Mouse (Mus musculus): ENCODE data around the gene Atp6v1e1. TPM values are rescaled to one million over a fixed set of nuclear protein-coding genes. Genes with fewer than 3 reads are reported as not detected.
"Not testable (repeated sequence)": the region's sequence is repeated elsewhere in the genome, so short reads cannot be mapped to it uniquely, and the experiment has no call there.

The Atp6v1e1 gene
- polyA plus RNA-seq, 1 experiment from 2014 or later: 158 TPM

DNA sequence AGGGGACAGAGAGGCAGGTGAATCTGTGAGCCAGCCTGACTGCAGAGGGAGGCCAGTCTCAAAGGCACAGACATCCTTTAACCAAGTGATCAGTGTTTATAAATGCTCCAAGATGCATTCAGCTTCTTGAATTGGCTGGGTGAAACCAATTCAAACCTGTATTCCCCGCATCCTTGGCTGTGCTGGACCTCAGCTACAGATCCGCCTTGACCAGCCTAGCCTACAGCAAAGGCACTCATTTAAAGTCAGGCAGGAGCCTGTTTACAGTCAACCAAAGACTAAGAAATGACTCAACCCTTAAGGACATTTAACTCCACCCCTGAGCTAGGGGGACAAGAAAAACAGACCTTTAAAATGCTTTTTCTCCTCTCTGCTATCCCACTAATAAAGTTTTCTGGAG, 3.3 kb downstream of the Atp6v1e1 start:
- peaks cover 44% of the 10 kb centered on the region for H3K4me1 ChIP-seq (replicated peaks)
- peaks cover 10% of the 10 kb centered on the region; the same call in 1 of the 2 replicates for H3K9me3 ChIP-seq (replicated peaks)
- H3K4me3 ChIP-seq (replicated peaks): peak overlapping the region; percentile 99; the same call in 1 of the 2 replicates
- H3K27ac ChIP-seq: peak overlapping the region; percentile 98
- ATAC-seq (ENCODE audit: low read depth) (no peak), DNase-seq (no peak)
- H3K36me3 ChIP-seq: peaks cover 34% of the 10 kb centered on the region
- 92% methylated on average over 2 of the region's 2 CpGs for WGBS (ENCODE audit: insufficient replicate concordance)
- H3K4me2 ChIP-seq: peak overlapping the region; percentile 85
- no peaks in the 10 kb centered on the region for H3K27me3 ChIP-seq
- H3K9ac ChIP-seq: peak overlapping the region; percentile 96; the same call in 1 of the 2 replicates

DNA sequence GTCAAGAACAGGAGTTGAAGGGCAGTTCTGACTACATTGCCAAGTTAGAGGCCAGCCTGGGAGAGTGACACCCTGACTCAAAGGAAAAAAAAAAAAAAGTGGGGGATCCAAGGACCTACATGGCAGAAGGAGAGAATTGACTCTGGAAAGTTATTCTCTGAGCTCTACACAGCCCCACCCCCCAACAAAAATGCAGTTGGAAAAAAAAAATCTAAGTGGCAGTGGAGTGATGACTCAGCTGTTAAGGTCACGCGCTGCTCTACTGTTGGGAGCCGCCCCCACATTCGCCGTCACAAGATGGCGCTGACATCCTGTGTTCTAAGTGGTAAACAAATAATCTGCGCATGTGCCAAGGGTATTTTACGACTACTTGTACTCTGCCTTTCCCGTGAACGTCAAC, 10.6 kb downstream of the Atp6v1e1 start:
- not testable (repeated sequence) for H3K4me1 ChIP-seq (replicated peaks); H3K4me2 ChIP-seq; H3K27ac ChIP-seq; H3K27me3 ChIP-seq; H3K4me3 ChIP-seq (replicated peaks); H3K9me3 ChIP-seq (replicated peaks); DNase-seq; H3K9ac ChIP-seq; ATAC-seq (ENCODE audit: low read depth)
- H3K36me3 ChIP-seq: peaks cover 56% of the 10 kb centered on the region
- WGBS (ENCODE audit: insufficient replicate concordance): 93% methylated on average over 9 of the region's 10 CpGs

DNA sequence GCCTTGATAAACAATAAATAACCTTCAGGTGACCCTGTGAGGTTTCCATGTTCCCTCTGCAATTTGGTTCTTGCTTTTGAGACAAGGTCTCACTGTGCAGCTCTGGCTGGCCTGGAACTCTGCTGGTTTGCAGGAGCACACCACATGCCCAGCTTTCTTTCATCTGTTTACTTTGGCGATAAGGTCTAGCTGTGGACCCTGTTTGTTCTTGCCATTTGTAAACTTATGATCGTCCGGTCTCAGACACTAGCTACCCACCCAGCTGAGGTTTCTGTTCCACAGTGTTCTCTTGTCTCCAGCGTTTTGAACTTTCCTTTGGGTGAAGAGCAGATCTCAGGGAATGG, 14.9 kb downstream of the Atp6v1e1 start:
- Histone ChIP-seq H3K9me3 (replicated peaks) (no peaks in the 10 kb centered on the region), H3K27me3 (no peaks in the 10 kb centered on the region), H3K4me3 (replicated peaks) (no peak overlapping the region), H3K4me1 (replicated peaks) (peaks cover 9% of the 10 kb centered on the region; the same call in 1 of the 2 replicates), H3K9ac (no peak overlapping the region), H3K4me2 (no peak overlapping the region), H3K27ac (peak overlapping the region; percentile 70), H3K36me3 (peaks cover 97% of the 10 kb centered on the region)
- DNase-seq: no peak
- 89% methylated on average over 4 of the region's 4 CpGs for WGBS (ENCODE audit: insufficient replicate concordance)
- ATAC-seq (ENCODE audit: low read depth): peak; percentile 52

DNA sequence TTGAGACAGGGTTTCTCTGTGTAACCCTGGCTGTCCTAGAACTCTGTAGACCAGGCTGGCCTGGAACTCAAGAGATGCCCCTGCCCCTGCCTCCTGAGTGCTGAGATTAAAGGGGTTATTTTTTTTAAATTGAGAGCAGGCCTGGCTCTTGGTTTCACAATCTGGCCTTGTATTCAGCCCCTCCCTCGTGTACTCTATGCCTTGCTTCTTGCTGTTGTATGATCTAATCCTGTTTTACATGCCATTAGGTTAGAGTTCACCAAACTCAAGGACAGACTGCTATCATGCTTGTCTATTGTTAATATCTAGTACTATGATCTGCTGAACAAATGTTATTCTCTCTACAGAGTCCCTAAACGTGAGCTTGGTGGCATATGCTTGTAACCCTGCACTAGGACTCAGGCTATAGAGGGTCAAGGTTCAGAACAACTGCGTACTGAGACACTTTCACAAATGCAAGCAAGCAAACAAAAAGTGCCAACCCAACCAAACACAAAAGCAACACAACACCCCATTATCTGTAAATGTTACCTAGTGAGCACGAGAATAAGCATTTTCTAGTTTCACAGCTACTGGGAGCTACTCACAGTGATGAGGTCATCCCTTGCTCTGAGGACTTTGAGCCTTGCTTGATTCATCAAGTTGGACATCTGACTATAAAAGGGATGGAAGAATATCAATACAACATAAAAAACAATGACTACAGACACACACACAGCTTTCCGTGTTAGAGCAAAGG, 15.4 kb downstream of the Atp6v1e1 start:
- Histone ChIP-seq H3K27me3 (no peaks in the 10 kb centered on the region), H3K9ac (no peak overlapping the region), H3K4me1 (replicated peaks) (peaks cover 9% of the 10 kb centered on the region; the same call in 1 of the 2 replicates), H3K27ac (peak overlapping the region; percentile 70), H3K9me3 (replicated peaks) (no peaks in the 10 kb centered on the region), H3K36me3 (peaks cover 98% of the 10 kb centered on the region), H3K4me3 (replicated peaks) (no peak overlapping the region), H3K4me2 (no peak overlapping the region)
- no peak for DNase-seq
- WGBS (ENCODE audit: insufficient replicate concordance): 66% methylated on average over 5 of the region's 5 CpGs
- ATAC-seq (ENCODE audit: low read depth): no peak

DNA sequence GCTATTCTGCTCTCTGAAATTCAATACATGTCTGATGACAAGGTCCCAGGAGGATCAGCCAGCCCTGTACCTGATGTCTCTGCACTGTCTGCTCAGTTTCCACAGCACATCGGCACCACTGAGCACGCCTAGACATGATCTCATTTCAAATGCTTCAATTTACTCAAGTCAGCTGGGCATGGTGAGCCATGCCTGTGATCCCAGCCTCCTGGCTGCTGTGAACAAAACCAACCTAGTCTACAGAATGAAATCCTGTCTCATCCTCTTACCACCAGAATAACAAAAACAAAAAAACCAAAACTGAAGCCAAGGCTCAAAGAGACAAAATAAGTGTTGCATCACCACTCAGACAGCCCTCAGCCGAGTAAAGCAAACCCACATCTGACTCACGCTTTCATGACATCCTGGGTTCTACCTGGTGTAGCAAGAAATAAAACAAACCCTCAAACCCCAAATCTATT, 23.0 kb downstream of the Atp6v1e1 start:
- Histone ChIP-seq H3K4me1 (replicated peaks) (peaks cover 13% of the 10 kb centered on the region), H3K4me2 (no peak overlapping the region), H3K9me3 (replicated peaks) (no peaks in the 10 kb centered on the region), H3K9ac (no peak overlapping the region), H3K4me3 (replicated peaks) (no peak overlapping the region), H3K36me3 (peaks cover 100% of the 10 kb centered on the region), H3K27ac (no peak overlapping the region), H3K27me3 (no peaks in the 10 kb centered on the region)
- DNase-seq: no peak
- 87% methylated on average over 4 of the region's 4 CpGs for WGBS (ENCODE audit: insufficient replicate concordance)
- no peak for ATAC-seq (ENCODE audit: low read depth)

DNA sequence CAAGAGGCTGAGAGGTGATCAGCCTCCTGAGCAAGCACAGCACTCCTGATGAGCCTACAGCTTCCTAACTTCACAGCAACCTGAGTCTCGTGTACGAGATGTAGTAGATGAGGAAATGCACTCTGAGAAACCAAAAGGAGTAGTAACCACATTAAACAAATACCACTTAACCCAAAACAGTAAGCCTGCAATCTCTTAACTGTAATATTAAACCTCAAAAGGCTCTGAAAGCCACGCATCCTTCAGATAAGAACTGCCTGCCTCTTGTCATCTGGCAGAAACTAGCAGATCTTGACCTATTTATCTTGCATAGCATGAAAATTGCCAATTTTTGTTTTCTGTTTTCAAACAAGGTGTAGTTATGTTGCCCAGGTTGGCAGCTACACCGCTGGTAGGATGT, 23.7 kb downstream of the Atp6v1e1 start:
- DNase-seq: no peak
- WGBS (ENCODE audit: insufficient replicate concordance): 75% methylated on average over 4 of the region's 4 CpGs
- H3K4me1 ChIP-seq (replicated peaks): peaks cover 9% of the 10 kb centered on the region
- peaks cover 100% of the 10 kb centered on the region for H3K36me3 ChIP-seq
- H3K9ac ChIP-seq: no peak overlapping the region
- no peaks in the 10 kb centered on the region for H3K27me3 ChIP-seq
- H3K4me2 ChIP-seq: no peak overlapping the region
- no peak for ATAC-seq (ENCODE audit: low read depth)
- H3K27ac ChIP-seq: no peak overlapping the region
- H3K4me3 ChIP-seq (replicated peaks): no peak overlapping the region
- no peaks in the 10 kb centered on the region for H3K9me3 ChIP-seq (replicated peaks)

DNA sequence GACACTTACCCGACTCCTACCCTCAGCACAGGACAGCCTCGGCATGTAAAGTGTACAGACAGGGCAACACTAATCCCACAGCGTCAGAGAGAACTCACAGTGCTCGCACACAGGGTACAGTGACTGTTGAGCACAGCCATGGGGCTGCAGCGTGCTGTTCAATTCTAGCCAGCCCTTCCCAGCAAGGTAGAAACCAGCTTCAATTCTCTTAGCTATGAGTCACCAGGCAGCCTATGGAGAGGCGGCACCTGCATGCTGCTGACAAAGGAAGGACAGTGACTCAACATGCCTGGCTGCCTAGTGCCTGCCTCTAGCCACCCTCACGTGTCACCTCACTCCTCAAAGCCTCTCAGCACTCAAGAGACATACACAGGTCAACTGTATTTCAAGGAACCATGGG, 24.6 kb downstream of the Atp6v1e1 start:
- DNase-seq: no peak
- peaks cover 14% of the 10 kb centered on the region for H3K4me1 ChIP-seq (replicated peaks)
- H3K4me2 ChIP-seq: no peak overlapping the region
- no peak for ATAC-seq (ENCODE audit: low read depth)
- H3K27ac ChIP-seq: no peak overlapping the region
- WGBS (ENCODE audit: insufficient replicate concordance): 82% methylated on average over 7 of the region's 7 CpGs
- no peak overlapping the region for H3K4me3 ChIP-seq (replicated peaks)
- no peaks in the 10 kb centered on the region for H3K27me3 ChIP-seq
- peaks cover 100% of the 10 kb centered on the region for H3K36me3 ChIP-seq
- no peaks in the 10 kb centered on the region for H3K9me3 ChIP-seq (replicated peaks)
- H3K9ac ChIP-seq: no peak overlapping the region

DNA sequence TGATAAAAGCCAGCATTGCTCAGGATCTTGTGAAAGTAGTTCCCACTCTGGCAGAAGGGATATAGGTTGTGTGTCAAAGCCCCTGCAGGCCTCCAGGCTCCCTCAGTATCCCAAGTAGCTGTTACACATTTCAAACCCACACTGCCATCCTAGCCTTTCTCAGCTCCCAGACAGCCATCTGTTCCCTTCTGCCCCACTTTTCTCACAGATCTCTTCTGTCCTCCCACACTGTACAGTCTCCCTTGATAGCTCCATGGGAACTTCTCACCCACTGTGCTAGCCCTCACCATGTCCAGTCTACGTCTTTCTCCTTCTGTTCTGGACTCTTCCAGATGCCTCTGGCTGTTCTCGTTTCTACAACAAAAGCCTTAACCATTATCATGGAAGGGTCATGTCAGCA, 26.5 kb downstream of the Atp6v1e1 start:
- H3K27me3 ChIP-seq: no peaks in the 10 kb centered on the region
- H3K36me3 ChIP-seq: peaks cover 98% of the 10 kb centered on the region
- H3K27ac ChIP-seq: peak overlapping the region; percentile 22; the same call in 1 of the 2 replicates
- H3K4me3 ChIP-seq (replicated peaks): no peak overlapping the region
- 78% methylated on average over 2 of the region's 2 CpGs for WGBS (ENCODE audit: insufficient replicate concordance)
- H3K9ac ChIP-seq: no peak overlapping the region
- H3K4me2 ChIP-seq: no peak overlapping the region
- peaks cover 33% of the 10 kb centered on the region for H3K4me1 ChIP-seq (replicated peaks)
- ATAC-seq (ENCODE audit: low read depth): no peak
- DNase-seq: no peak
- no peaks in the 10 kb centered on the region for H3K9me3 ChIP-seq (replicated peaks)

DNA sequence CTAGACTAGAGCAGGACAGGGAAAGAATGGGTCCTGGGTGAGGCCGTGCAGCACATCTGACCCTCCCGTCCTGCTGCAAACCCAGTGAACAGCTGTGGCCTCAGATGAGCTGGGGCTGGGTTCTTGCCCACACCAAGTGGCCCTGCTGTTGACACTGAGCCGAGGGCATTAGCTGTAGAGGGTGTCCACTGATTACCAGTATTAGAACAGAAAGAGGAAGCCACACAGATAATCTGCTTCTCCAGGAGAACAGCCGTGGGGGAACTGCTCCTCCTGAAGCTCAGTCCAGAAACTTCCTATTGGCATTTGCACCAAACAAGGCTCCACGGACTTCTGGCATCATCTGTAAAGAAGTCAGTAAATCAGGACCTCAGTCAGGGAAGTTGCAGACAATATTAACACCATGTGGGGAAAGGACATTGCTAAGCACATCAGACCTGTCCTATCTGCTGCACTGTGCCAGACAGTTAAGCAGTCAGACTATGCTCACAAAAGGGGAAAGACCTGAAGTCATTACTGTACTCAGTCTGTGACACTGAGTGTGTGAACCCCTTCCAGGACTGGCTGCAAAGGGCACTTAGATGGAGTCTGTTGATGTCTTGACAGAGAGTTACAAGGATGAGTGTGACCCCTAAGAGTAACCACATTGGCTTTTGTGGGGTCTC, 27.0 kb downstream of the Atp6v1e1 start:
- DNase-seq: no peak
- Histone ChIP-seq H3K9me3 (replicated peaks) (no peaks in the 10 kb centered on the region), H3K27me3 (no peaks in the 10 kb centered on the region), H3K4me1 (replicated peaks) (peaks cover 38% of the 10 kb centered on the region), H3K4me3 (replicated peaks) (no peak overlapping the region), H3K36me3 (peaks cover 95% of the 10 kb centered on the region), H3K27ac (peak overlapping the region; percentile 22; the same call in 1 of the 2 replicates), H3K9ac (no peak overlapping the region), H3K4me2 (no peak overlapping the region)
- 36% methylated on average over 5 of the region's 5 CpGs for WGBS (ENCODE audit: insufficient replicate concordance)
- no peak for ATAC-seq (ENCODE audit: low read depth)

DNA sequence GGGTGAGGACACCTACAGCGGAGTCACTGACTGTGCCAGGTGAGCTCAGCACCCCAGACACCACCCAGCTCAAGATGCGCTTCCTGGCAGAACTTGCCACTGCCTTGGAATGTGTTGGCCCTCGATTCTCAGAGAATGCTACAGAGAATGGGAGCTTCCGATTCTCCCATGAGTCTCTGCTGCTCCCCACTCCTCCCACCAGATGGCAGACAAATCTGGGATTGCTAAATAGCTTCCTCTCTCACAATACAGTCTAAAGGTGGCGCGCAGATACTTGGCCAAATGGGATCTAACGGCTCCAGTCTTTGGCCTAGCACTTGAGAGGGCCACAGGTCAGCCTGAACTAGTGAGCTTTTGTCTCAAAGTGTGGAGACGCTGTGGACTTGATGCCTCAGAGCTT, 29.6 kb downstream of the Atp6v1e1 start:
- no peak for ATAC-seq (ENCODE audit: low read depth)
- H3K36me3 ChIP-seq: peaks cover 74% of the 10 kb centered on the region
- no peaks in the 10 kb centered on the region for H3K27me3 ChIP-seq
- WGBS (ENCODE audit: insufficient replicate concordance): 86% methylated on average over 8 of the region's 8 CpGs
- no peak overlapping the region for H3K9ac ChIP-seq
- no peak overlapping the region for H3K4me2 ChIP-seq
- no peak overlapping the region; the same call in 1 of the 2 replicates for H3K27ac ChIP-seq
- no peak for DNase-seq
- H3K9me3 ChIP-seq (replicated peaks): no peaks in the 10 kb centered on the region
- no peak overlapping the region for H3K4me3 ChIP-seq (replicated peaks)
- H3K4me1 ChIP-seq (replicated peaks): peaks cover 59% of the 10 kb centered on the region

DNA sequence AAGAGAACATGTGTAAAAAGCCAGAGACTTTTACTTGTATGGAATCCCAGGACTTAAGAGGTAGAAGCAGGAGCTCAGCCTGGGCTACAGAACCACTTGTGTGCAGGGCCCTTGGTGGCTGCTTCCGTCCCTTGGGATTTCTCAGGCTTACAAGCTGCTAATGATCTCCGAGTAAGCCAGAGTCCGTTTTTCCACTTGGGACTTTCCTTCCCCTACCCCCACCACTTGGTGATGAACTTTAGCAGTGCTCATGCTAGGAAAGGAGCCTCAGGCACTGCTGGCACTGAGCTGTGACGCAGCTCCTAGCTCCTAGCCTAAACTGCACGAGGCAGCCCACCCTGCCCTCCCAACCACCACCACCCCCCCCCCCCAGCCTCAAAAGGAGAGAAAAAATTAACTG, 31.9 kb downstream of the Atp6v1e1 start:
- 74% methylated on average over 5 of the region's 5 CpGs for WGBS (ENCODE audit: insufficient replicate concordance)
- Histone ChIP-seq H3K4me2 (no peak overlapping the region), H3K27me3 (no peaks in the 10 kb centered on the region), H3K4me3 (replicated peaks) (no peak overlapping the region), H3K36me3 (peaks cover 52% of the 10 kb centered on the region), H3K4me1 (replicated peaks) (peaks cover 72% of the 10 kb centered on the region), H3K9me3 (replicated peaks) (no peaks in the 10 kb centered on the region), H3K27ac (peak overlapping the region; percentile 70), H3K9ac (peak overlapping the region; percentile 49; the same call in 1 of the 2 replicates)
- no peak for DNase-seq
- ATAC-seq (ENCODE audit: low read depth): no peak

All from liver, embryonic 13.5 days (tissue).